Mouse (Mus musculus): ENCODE results near the gene Cbarp. TPM values are rescaled to one million over a fixed set of nuclear protein-coding genes. Genes with fewer than 3 reads are reported as not detected.

Cbarp gene
- polyA plus RNA-seq, 1 experiment from 2014 or later, result 30.0 TPM

DNA sequence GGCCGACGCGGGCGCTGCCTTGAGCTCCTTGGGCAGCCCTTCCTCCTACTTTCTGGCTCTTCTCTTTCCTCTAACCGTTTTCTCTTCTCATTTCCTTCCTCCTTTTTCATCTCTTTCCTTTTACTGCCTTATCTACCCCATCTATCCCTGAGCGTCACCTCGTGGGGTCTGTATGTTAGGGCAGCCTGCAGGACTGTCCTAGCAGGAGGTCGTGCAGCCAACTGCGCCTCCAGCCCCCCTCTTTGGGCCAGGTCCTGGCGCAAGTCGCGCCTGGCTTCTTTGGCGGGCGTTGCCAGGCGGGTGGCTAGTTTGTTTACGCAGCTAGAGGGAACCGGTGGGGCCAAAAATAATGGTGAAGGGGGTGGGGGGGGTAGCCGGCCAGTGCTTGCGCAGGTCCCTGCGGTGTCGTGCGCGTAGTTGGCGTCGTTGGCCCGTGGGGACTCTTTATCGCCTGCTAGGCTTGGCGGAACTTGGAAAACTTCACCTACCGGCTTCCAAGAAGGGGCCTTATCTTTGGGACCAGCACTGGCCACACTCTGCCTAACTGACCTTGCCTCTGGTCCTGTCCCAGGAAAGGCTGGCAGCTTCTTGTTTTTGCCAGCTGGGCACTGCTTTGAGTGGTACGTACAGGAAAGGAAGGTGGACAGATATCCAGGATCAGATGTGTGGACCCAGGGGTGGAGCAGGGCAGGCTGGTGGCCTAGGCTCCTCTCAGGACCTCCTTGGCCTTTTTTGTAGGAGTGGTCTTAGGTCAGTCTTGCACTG is 23.5 kb downstream of the Cbarp start:
- ChIA-PET POLR2A (interaction anchor here (0.6 to 1.8 kb wide), 14 partner anchors 10 to 132 kb away, joined by 3 to 7 read pairs (median 3); partner anchors contain the start of genes Cbarp and Sbno2), CTCF (interaction anchor here (1.1 to 3.4 kb wide), 4 partner anchors 10 to 48 kb away, joined by 3 to 12 read pairs (median 6); partner anchors contain the start of gene Cirbp)
- in situ Hi-C loops (cut with MboI; ENCODE audit: low pct_unique_long_range_greater_than_20kb), result loop anchor here (10.0 kb wide), 1 partner anchor 62 kb away; no protein-coding TSS in a partner anchor
- no peaks in the 10 kb centered on the region for H3K27me3 ChIP-seq
- no peak for ATAC-seq
- DNase-seq (ENCODE audit: low read depth, low spot score), result no peak
- no peak for TF ChIP-seq CTCF (IDR thresholded peaks at IDR 0.05)

DNA sequence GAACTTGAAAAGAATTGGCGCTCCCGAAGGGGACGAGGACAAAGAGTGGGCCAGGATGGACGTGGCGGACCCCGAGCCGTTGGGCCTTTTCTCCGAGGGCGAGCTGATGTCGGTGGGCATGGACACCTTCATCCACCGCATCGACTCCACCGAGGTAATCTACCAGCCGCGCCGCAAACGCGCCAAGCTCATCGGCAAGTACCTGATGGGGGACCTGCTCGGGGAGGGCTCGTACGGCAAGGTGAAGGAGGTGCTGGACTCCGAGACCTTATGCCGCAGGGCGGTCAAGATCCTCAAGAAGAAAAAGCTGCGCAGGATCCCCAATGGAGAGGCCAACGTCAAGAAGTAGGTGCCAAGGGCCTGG is 24.1 kb downstream of the Cbarp start:
- POLR2A ChIA-PET, result interaction anchor here (0.6 to 1.8 kb wide), 10 partner anchors 11 to 132 kb away, joined by 3 to 7 read pairs (median 4); partner anchors contain the start of genes Cbarp and Sbno2
- in situ Hi-C loops (cut with MboI; ENCODE audit: low pct_unique_long_range_greater_than_20kb), result loop anchor here (10.0 kb wide), 1 partner anchor 62 kb away; no protein-coding TSS in a partner anchor
- no peaks in the 10 kb centered on the region for H3K27me3 ChIP-seq
- TF ChIP-seq CTCF (IDR thresholded peaks at IDR 0.05), result no peak
- CTCF ChIA-PET, result interaction anchor here (1.5 to 3.4 kb wide), 3 partner anchors 10 to 49 kb away, joined by 3 to 12 read pairs (median 8); partner anchors contain the start of gene Cirbp
- DNase-seq (ENCODE audit: low read depth, low spot score) (no peak), ATAC-seq (no peak)

DNA sequence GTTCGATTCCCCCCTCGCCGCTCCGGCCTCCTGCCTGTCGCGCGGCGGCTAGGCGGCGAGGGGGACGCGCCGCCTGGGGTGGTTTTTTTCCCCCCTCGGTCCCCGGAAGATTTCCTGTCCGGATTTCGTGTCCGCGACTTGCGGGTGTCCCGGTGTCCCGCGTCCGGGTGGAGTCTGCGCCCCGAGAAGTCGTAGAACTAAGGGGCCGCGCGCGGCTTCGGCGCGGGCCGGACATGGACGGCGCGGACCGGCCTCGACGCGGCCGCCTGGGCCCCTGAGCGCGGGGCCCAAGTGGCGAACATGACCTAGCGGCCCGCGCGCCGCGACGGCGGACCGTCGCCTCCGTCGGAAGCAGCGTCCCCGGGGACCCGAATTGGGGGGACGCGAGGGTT is 24.7 kb downstream of the Cbarp start:
- DNase-seq (ENCODE audit: low read depth, low spot score) (no peak), ATAC-seq (no peak)
- ChIA-PET CTCF (interaction anchor here (1.0 to 1.5 kb wide), 3 partner anchors 10 to 49 kb away, joined by 3 to 4 read pairs (median 3); partner anchors contain the start of genes Cirbp and Sbno2), POLR2A (interaction anchor here (0.6 to 1.8 kb wide), 3 partner anchors 11 to 25 kb away, joined by 4 to 7 read pairs (median 4); partner anchors contain the start of genes Cbarp and Sbno2)
- in situ Hi-C loops (cut with MboI; ENCODE audit: low pct_unique_long_range_greater_than_20kb), result loop anchor here (10.0 kb wide), 1 partner anchor 61 kb away; no protein-coding TSS in a partner anchor
- no peak for TF ChIP-seq CTCF (IDR thresholded peaks at IDR 0.05)
- H3K27me3 ChIP-seq, result no peaks in the 10 kb centered on the region

DNA sequence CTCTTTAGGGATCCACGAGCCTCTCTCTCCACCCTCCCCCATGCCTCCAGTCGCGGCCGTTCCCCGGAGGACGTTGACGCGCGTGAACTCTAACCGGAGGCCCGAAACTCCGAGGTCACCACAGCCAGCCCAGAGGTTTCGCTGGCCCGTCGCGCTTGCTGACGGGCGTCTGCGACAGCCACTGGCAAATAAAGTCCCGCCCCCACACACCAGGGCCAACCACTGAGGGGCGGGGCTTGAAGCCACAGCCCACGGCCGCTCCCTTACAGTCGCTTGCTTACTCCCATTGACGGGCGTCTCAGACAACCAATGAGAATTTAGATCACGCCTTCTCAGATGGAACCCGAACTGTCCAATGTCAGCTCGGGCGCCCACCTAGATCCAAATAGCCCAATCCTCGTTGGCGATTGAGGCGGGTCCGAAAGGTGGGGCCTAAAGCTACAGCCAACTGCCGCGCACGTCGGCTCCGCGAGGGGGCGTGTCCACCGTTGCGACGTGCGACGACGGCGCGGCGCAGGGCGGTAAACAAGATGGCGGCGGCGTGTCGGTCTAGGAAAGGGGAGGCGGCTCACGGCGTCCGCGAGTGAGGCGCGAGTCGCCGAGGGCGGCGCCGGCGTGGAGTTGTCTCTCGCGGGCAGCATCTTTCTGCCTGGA is 25.2 kb downstream of the Cbarp start, which contains the start of gene Stk11:
Gene Stk11, plus strand, starts transcription at position 514 of the 654 bp plus-strand sequence.
- TF ChIP-seq CTCF (IDR thresholded peaks at IDR 0.05), result no peak
- no peaks in the 10 kb centered on the region for H3K27me3 ChIP-seq
- POLR2A ChIA-PET, result interaction anchor here (0.6 kb wide), 1 partner anchor 14 kb away, joined by 4 read pairs; no protein-coding TSS in a partner anchor
- ATAC-seq, result peak; percentile 96
- DNase-seq (ENCODE audit: low read depth, low spot score), result peak; percentile 99
- in situ Hi-C loops (cut with MboI; ENCODE audit: low pct_unique_long_range_greater_than_20kb), result loop anchor here (10.0 kb wide), 1 partner anchor 61 kb away; no protein-coding TSS in a partner anchor
- CTCF ChIA-PET, result interaction anchor here (1.0 to 1.3 kb wide), 2 partner anchors 9 to 50 kb away, joined by 3 to 4 read pairs; partner anchors contain the start of genes Cirbp and Sbno2

DNA sequence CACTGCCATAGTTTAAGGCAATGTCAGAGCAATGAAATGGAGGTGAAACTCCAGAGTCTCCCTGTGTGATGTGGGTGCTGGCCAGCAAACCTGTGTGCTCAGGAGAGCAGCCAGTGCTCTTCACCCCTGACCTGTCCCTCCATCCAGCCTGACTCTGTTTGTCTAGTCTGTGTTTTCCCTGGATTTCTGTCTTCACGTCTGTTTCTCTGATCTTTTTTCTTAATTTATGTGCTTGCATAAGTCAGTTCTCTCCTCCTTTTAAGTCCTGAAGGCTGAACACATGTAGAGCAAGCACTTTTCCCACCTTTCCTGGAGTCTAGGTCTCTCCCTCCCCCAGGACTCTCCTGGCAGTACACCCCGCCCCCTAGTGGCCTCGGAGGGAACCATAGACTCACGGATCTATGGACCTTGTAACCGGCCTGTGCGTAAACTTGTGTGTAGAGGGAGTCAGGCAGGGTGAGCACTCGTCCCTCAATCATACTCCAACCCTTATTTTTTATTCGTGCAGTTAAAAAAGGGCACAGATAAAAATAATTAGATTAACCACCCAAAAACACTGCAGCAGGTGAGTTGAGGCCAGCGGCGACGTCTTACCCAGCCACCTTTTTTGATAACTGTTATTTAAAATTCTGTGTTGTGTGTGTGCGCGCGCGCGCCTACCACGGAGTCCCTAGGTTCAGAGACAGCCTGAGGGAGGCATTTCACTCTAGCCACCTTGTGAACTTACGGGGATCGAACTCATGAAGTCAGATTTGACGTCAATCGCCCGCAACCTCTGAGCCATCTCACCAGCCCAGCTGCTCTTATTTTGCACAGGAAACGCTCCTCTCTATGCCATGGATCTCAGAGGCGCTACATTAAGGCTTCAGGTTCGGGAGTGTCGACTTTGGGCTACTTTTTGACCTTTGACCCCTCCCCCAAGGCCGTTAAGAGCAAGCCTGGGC is 26.0 kb downstream of the Cbarp start:
- ATAC-seq, result no peak
- in situ Hi-C loops (cut with MboI; ENCODE audit: low pct_unique_long_range_greater_than_20kb), result loop anchor here (5.0 to 10.0 kb wide), 2 partner anchors 60 to 127 kb away; partner anchors contain the start of gene Cnn2
- DNase-seq (ENCODE audit: low read depth, low spot score), result peak; percentile 58
- no peak for TF ChIP-seq CTCF (IDR thresholded peaks at IDR 0.05)
- ChIA-PET POLR2A (interaction anchor here (0.6 kb wide), 1 partner anchor 30 kb away, joined by 4 read pairs; no protein-coding TSS in a partner anchor), CTCF (interaction anchor here (1.0 to 2.7 kb wide), 3 partner anchors 9 to 51 kb away, joined by 3 to 5 read pairs (median 4); partner anchors contain the start of genes Cirbp and Sbno2)
- H3K27me3 ChIP-seq, result no peaks in the 10 kb centered on the region

DNA sequence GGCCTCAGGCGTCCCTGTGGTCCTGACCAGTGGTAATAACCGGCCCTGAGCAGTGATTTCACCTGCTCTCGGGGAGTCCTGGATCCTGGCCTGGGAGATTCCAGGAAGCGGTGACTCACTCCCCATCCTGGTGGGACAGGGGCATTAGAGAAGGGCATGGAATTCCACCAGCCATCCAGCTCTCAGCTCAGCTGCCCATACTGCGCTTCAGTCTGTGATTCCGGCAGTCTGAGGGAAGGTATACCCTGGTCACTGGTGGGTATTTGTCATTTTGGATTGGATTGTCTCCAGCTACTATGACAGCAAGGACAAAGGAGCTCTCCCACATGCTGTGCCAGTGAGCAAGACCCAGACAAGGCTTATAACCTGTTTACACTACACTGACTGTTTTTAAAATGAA is 33.0 kb downstream of the Cbarp start:
- POLR2A ChIA-PET, result interaction anchor here (1.2 to 2.1 kb wide), 3 partner anchors 32 to 66 kb away, joined by 4 to 7 read pairs (median 5); no protein-coding TSS in a partner anchor
- peak; percentile 72 for ATAC-seq
- no peak for TF ChIP-seq CTCF (IDR thresholded peaks at IDR 0.05)
- DNase-seq (ENCODE audit: low read depth, low spot score), result peak; percentile 93
- in situ Hi-C loops (cut with MboI; ENCODE audit: low pct_unique_long_range_greater_than_20kb), result loop anchor here (5.0 kb wide), 1 partner anchor 35 kb away; no protein-coding TSS in a partner anchor
- no peaks in the 10 kb centered on the region for H3K27me3 ChIP-seq
- CTCF ChIA-PET, result interaction anchor here (0.7 to 2.0 kb wide), 3 partner anchors 21 to 73 kb away, joined by 3 to 8 read pairs (median 3); no protein-coding TSS in a partner anchor

DNA sequence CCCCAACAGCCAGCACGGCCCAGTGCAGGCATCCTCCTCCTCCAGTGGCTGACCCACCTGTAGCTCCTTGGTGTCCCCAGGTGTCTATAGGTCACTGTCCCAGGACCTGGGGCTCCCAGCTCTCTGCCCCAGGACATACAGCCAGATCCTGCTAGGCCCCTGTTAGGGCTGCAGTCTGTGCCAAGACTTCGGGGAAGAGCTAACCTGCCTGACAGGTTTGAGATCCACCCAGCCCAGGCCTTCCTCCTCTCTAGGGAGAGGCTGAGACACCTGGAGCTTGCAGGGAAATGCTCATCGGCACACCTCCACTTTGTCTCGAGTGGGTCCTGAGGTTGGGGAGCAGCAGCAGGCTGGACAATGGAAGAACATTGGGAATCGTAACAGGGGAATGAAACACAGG is 34.7 kb downstream of the Cbarp start:
- DNase-seq (ENCODE audit: low read depth, low spot score), result no peak

DNA sequence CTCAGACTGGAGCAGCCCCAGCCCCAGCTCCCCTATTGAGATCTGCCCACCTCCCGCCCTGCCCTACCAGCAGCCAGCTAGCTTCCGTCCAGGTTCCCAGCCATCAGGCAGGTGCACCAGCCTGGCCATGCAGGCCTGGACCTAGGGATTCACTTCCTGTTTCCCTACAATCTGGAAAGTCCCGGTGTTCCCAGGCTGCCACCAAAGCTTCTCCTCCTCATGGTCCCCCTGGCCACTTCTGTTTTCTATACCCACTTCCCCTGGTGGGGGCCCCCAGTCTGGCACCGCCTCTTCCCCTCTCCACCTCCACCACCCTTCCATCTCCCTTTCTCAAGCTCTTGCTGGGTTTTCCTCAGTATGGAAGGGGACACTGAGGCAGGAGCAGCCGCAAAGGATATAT is 35.2 kb downstream of the Cbarp start, which contains the start of gene Sbno2:
Gene Sbno2, minus strand, starts transcription at position 112 of the 400 bp plus-strand sequence.
- ATAC-seq, result no peak
- no peaks in the 10 kb centered on the region for H3K27me3 ChIP-seq
- no peak for DNase-seq (ENCODE audit: low read depth, low spot score)
- ChIA-PET POLR2A (interaction anchor here (0.6 to 1.8 kb wide), 7 partner anchors 11 to 120 kb away, joined by 3 to 8 read pairs (median 4); no protein-coding TSS in a partner anchor), CTCF (interaction anchor here (1.3 to 2.2 kb wide), 4 partner anchors 10 to 62 kb away, joined by 3 to 6 read pairs (median 3); partner anchors contain the start of gene Stk11)
- TF ChIP-seq CTCF (IDR thresholded peaks at IDR 0.05), result no peak
- in situ Hi-C loops (cut with MboI; ENCODE audit: low pct_unique_long_range_greater_than_20kb), result loop anchor here (5.0 kb wide), 1 partner anchor 33 kb away; no protein-coding TSS in a partner anchor

More for the DNA sequence above, 34.7 kb downstream of the Cbarp start:
- no peaks in the 10 kb centered on the region for H3K27me3 ChIP-seq
- ChIA-PET POLR2A (interaction anchor here (0.6 to 2.1 kb wide), 8 partner anchors 11 to 121 kb away, joined by 3 to 8 read pairs (median 4); no protein-coding TSS in a partner anchor), CTCF (interaction anchor here (1.3 to 2.2 kb wide), 4 partner anchors 9 to 63 kb away, joined by 3 to 6 read pairs (median 3); partner anchors contain the start of gene Stk11)
- no peak for ATAC-seq
- in situ Hi-C loops (cut with MboI; ENCODE audit: low pct_unique_long_range_greater_than_20kb), result loop anchor here (5.0 kb wide), 1 partner anchor 34 kb away; no protein-coding TSS in a partner anchor
- no peak for TF ChIP-seq CTCF (IDR thresholded peaks at IDR 0.05)
